Mouse (Mus musculus) embryo, embryonic 9.5 days (tissue): ENCODE measurements at regions not wholly inside any gene's neighbourhood (a gene's known extent, or its start where the extent isn't known, plus 50 kb on each side); places are given as distances from the start of the nearest gene placed in this dataset.

Experiments
- DNase-seq: peaks from one replicate; pipeline ENCODE4 v3.0.0-alpha.2; 2017; ENCODE audit errors: extremely low spot score

DNA sequence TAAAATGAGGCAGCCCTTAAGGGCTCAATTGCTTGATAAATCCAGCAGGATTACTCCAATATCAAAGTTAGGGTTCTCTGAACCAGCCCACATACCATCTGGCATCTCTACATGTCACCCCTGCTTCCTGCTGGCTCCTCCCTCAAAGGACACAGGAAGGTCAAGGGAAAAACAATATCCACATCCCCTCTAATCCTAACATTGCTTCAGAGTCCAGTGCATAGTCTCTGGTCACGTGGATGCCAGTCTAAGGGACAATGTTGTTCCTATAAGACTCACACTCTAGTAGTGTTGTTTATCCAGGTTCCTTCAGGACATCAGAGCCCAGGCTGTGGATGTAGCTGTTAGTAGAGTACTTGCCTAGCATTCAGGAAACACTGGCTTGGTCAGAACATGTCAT is 124.9 kb upstream of the Foxa2 start:
- DNase-seq = no peak

DNA sequence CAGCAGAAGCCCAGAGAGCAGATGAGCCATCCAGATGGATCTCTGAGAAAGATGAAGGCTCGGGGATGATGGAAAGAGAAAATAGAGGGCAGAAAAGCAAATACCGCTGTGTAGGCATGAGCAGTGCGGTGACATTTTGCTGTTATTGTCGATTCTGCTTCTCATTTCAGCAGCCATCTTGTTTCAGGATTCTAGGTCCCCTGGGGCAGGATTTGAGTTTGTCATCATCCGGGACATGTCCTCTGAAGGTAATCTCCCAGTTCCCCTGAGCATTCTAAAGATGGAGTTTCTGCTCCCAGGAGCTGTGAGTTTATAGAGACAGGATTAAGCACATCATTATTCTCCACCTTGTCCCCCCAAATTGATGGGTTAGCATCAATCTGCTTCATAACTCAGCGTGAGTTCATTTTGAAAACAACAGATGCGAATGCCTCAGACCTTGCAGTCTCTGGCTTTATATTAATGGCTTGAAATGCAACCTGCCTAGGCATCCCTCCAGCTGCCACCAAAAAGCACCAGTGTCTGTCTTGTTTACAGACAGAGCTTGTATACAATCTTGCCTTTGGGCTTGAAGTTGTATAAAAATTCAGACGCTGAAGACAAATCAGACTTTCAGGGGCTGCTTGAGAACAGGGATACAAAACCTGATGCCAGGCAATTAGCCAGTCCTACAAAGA is 128.6 kb upstream of the Foxa2 start:
- DNase-seq = no peak

DNA sequence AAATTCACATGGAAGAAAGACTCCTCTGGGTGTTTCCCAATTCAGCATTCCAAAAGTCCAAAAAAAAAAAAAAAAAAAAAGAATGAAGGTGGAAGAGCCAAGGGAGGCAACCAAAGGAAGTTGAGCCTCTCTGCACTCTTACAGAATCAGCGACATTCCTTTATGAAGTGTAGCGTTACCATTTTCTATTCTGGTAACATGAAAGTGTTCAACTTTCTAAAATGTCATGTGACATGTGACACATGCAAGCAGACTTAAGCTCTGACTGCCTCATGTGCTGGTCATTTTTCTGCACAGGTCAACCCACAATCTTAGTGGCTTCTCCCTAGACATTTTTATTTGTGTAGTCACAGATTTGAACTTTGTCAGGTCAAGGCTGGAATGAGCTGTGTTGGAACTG is 133.5 kb upstream of the Foxa2 start:
- no peak for DNase-seq

DNA sequence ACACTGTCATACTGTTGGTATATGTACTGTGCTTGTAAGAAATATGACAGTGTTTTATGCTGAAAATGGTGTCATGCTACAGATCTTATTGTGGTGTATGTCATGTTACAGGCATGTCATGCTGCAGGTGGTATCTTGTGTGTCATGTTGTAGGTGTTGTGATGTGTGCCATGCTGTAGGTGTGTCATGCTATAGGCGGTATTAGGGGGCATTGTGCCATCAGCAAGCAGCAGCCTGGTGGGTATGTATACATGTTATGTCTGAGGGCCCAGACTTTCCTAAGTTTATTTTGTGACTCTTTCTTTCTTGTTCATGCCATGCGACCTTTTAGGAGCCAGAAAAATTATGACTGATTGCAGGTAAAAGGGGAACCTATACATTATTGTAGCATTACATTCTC is 134.7 kb upstream of the Foxa2 start:
- DNase-seq = no peak

DNA sequence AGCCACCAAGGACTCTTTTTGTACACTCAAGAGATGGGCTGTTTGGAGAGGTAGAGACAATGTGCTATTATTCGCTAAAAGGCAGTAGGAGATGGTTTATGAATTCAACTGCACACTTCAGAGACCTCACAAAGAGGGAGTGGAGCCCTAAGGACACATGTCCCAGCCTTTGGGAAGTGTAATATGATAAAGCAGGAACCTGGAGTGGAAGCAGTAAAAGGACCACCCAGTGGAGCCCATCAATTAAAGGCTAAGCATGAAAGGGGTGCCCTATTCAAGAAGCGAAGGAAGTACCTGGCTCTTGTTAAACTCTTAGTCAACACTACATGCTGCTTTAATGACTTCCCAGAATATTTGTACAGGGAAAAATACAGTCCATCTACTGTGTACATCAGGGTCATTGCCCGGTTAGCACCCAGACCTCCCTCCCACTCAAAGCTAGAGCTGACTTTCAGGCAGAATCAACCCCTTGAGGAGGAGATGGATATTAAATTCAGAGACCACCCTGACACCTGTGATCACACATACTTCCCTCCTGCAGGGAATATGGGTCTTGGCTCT is 135.8 kb upstream of the Foxa2 start:
- DNase-seq = no peak

DNA sequence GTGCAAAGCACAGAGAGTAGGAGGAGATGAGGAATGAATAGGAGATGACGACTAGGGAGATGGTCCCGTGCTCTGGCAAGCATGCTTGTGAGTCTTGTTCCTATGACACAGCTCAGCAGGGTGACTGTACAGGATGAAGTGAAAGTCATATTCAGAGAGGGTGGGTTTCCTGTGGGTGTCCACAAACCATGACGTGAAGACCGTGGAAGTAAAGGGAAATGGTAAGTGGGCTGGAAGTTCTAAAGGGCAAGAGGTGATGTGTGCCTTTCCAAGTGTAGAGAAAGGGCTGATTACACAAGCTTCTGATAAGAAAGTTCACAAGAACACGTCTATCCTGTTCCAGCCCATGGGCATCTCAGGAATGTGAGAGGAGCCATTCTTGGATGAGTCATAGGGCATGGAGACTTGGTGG is 138.0 kb upstream of the Foxa2 start:
- DNase-seq = no peak

DNA sequence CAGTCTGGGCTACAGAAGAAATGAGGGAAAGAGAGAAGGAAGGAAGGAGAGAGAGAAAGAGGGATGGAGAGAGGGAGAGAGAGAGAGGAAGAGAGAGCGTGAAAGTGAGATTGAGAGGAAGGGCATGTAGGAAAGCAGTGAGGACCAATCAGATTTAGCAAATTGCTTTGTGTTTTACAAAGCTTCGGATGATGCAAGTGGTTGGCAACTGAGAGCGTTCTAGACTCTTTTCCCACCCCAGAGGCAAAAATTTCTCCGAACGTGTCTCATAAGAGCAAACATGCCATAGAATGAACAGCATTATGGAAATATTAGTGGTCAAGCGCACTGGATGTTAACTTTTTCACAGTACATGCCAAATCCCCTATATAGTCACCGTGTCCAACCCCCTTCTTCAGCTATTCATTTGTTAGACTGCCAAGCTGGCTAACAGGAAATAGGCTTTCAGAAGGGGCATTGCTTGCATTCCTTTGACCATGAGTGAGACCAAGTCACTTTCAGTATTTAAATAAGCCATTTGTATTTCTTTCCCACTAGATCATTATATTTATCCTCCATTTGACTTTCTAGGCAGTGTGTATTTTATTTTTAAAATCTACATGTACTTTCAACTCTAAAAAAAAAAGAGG is 139.7 kb upstream of the Foxa2 start:
- no peak for DNase-seq

DNA sequence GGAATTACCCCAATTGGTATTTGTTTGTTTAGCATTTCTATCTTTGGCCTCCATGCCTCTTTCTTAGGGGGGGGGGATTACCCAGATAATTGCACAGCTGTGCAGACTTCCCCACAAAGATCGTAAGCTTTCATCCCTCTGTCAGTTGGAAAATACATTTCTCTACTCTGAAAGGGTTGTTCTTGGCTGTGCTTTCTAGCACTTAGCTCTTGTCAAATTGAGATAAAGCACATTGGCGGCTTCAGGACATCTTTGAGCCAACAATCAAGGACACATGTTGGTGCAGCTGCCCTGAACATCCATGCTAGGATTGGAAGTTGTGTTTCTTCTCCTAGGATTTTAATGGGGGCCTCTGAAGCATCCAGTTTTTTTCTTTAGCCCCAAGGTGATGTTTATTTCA is 142.1 kb upstream of the Foxa2 start:
- no peak for DNase-seq

DNA sequence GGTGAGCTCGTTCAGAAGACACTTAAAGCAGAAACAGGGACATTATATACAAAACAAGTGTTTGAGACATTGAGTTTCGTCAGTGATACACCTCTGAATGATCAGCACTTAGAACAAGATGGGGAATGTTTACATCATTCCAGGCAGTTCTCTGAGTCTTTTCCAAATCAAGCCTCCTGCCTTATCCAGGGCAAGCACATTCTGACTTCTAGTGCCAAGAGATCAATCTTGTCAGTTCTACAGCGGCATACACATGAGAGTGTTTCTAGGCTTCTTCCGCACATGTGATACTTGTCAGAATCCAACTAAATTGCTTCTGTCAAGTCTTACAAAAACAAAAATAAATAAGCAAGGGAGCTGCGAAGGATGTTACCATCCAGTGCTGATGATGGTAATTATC is 142.5 kb upstream of the Foxa2 start:
- DNase-seq = no peak

DNA sequence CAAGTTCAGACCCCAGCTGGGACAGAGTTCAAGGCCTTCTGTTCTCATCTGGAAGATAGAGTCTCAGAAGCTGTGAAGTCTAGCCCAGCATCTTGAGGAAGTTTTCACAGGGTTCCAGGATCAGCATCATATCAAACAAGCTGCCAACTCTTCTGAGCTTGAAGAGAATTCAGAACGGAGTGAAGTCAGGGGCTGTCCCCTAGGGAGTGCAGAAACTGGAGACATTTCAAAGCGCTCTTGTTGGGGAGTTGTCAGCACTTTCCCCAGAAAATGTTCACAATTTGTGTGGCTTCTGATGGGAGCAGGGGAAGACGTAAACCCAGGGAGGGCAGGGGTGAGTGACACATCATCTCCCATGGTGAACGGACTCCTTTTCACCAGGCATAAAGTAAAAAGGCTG is 146.2 kb upstream of the Foxa2 start:
- DNase-seq = no peak

DNA sequence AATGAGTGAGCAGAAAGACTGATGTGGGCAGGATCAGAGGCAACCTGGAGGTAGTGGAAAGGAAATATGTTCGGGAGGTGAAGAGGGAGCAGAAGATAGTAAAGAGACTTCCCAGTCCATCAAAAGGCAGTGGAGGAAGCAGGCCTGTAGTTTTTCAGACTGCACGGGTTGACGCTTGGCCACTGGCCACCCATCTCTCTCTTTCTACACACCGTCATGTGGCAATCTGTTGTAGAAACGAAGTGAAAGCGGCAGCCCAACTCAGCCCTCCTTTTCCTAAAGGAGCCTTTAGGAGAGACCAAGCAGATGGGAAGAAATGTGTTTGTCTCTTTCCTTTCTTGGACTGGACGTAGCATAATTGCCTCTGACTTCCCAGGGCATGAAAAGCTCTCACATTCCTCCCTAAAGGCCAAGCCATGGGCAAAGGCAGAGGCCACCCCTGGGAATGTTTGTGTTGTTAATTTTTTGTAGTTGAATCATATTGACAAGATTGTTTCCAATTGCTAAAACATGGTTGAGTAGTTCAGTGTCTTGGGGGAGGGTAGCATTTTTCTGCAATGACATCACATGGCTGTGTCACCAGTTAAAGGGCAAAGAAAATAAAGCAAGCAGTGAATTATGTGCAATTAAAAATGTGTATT is 150.7 kb upstream of the Foxa2 start:
- no peak for DNase-seq

DNA sequence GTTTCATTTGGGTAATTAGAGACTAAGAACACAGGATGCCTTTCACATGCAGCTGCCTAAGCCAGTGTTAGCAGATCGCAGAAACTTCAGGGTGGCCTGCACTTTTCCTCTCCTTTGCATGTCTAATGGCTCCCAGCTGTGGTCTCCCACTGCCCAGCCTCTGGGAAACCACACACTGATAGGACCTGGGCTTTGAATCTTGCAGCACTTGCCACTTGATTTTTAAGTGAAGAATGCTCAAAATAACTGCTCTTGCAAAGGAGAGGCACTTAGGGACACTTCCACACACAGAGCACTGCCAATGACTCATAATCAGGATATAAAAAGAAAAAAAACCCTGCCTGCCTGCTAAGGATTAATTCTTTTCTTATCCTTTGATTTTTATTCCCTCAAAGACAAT is 159.9 kb upstream of the Foxa2 start:
- no peak for DNase-seq

DNA sequence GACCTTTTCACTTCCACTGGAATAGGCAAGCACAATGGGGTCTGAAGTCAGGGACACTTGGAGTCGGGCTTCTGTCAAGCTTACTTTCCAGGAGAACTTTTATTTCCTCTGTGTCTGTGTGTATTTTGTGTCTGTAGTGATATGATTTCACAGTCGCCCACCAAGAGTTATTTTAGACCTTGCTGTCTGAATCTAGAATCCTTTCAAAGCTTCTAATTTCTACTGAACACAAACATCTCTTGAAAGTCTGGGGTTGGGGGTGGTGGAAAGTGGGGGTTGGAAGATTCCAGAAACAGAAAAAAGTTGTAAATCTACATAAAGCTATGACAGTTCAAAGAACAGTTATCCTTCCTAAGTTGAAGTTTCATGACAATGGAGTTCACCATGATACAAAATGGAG is 164.0 kb upstream of the Foxa2 start:
- no peak for DNase-seq

DNA sequence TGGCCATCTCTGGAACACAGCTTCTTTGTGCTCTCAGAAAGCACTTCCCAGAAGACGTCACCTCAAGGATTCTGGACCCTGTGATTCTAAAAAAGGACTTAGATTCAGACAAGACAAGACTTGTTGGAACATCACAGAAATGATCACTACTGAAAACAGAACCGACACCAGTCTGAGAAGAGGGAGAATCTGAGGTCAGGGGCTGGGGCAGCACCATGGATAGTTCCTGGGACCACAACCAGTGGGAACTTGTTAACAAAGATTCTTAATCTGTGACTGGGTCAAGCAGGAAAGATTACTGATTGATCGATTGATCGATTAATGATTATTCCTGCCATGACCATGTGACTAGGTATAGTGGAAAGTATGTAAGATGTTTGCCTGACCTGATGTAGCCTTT is 170.4 kb upstream of the Foxa2 start:
- DNase-seq = no peak

DNA sequence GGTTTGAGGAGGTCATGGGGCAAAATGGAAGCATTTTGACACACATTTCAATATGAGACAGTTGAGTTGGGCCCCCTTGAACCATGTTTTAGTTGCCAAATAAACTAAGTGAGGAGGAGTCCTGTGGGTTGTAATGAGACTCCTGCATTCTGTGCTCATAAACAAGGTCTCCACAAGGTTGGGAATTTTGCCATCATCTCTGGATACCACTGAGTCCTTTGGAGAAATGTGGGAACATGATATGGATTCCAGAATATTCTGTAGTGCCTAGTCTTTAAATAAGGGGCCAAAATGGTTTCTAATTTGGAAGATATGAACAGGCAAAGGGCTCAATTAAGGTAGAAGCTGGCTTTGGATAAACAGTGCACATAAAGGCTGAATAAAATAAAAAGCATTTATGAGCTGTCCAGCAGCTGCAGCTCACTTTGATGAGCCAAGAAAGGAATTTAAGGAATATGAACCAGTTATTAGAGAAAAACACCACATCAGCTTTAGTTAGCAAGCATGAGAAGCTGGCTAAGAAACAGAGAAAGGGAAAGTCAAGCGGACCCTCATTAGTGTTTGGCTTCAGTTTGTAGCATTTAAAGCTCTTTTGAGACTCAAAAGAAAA is 161.3 kb upstream of the Sstr4 start:
- DNase-seq = no peak

DNA sequence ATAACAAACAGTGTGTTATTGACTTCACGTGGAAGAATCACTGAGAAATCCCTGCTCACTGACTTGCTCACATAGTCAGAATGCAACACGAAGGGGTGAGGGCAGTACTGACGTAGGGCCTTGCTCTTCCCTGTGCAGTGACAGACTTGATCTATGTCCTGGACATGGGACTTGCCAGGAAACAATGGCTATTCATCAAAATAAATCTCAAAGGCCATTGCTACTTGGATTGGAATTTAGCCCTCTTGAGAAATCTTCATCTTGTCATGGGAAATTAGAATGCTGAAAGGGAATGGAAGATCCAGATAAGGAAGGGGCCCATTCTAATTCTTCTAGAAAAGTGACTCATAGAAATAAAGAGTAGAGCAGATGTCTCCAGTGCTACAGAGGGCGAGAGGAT is 158.0 kb upstream of the Sstr4 start:
- no peak for DNase-seq

DNA sequence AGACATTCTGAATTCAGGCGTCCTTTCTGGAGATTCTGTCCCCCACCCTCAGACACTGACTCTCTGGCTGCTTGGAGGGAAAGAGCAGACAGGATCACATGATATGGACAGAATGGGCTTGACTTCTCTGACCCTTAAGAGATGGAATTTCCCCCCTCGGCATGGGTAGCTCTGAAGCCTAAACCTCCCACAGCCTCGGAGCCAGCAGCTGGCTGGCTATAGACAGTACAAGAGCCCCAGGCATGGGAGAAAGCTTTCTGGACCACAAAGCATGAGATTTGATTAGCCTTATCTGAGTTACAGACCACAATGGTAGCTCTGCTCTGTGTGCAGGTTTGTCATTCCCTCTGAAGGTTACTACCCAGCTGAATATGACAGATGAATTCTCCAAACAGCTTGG is 156.1 kb upstream of the Sstr4 start:
- peak; percentile 4 for DNase-seq

DNA sequence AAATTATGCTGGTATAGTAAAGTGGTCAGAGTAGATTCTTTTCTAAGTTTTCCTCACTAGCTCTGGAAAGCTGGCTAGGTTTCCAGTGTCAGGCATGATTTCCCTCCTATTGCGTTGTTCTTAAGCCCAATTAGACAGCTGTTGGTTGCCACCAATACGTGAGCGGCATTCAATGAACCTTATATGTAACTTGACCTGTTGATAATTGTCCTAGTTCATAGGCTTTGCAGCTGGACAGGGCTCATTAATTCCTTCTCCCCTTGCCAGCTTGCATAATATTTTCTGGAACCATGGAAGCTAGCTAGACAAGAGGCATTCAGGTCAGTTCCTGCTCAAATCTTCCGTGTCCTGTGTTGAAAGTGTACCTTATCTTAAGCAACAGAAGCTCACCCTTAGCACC is 152.9 kb upstream of the Sstr4 start:
- no peak for DNase-seq

DNA sequence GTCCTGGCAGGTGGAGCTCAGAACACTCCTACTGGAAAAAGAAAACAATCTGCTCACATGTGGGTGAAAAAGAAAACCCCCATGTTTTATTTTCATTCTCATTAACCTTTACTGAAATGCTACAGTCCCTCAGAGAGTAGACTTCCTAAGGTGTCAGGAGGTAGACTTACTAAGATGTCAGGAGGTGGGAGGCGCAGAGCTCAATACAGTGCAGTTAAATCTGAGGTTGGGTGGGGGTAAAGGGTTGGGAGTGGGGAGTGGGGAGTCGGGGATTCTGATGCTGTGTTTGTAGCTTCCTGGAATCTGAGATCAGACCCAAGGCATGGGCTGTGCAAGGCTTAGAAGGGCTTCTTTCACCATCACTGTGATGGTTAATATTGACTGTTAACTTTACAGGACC is 149.6 kb upstream of the Sstr4 start:
- DNase-seq = no peak

DNA sequence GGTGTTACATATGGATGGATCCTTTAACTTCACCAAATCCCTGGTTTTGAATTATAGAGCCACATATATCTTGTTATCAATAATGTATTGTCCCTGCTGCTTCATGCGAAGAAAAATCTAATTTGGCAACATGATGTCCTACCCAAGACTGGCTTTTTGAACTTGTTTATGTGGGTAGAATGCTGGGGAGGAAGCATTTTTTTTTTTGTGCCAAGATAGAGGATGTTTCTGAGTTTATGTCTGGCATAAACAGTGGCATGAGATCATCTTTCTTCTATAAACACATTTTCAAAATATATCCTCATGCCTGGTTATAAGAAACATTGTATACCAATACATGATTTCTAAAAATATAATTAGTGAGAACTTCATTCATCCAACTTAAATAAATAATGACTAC is 144.2 kb upstream of the Sstr4 start:
- DNase-seq = no peak

DNA sequence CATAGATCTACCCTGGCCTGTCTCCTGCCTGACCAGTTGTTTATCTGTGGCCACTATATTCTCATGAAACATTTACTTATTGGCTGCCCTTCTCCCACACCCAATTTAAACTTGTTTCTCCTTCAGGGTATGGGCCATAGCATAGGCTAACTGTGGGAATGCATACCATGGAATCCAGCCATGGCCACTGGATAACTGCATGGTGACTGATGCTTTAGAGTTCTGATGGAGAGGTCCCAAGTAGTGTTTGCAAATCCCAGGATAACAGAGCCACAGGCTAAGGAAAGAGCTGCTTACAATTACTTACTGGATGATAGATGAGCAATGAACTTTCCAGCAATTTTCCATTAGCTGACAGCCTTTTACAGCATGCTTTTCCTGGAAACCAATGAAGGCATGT is 139.5 kb upstream of the Sstr4 start:
- DNase-seq = no peak

DNA sequence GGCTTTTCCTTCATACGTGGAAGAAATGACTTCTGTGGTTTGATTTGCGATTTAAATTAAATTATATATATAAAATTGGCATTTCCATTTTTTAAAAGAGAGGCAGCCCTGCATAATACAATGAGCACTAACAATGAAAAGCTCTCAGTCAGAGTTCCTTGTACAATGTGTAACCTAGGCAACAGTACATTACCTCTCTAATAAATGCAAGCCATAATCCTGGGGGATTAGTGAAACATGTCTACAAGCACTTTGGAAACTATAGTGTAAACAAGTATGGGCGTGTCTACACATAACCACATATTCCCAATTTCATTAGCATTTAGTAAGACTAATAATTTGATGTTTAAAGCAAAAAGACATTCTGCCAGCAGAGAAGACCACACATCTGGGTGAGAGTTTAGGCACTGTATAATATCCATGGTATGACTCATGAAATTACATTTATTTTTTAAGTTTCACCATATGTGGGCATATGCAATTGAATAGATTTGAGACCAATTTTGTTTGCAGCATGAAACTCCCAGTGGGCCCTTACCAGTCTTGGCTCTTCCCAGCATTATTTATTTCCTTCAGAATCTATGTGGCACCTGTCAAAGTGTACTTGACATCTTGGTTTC is 130.9 kb upstream of the Sstr4 start:
- no peak for DNase-seq
